Mouse (Mus musculus): Measurements from ENCODE around the gene Cnbd2.
A peak's percentile ranks its signal among the peaks of the same experiment; 100 is the strongest.

The Cnbd2 gene

GRCm38 (mm10) chr2:156313153-156313552 is 1.1 kb downstream of the Cnbd2 start:
- no peak for DNase-seq

- DNase-seq, result no peak
Observed at GRCm38 (mm10) chr2:156314811-156315210, 2.7 kb downstream of the Cnbd2 start.

DNA sequence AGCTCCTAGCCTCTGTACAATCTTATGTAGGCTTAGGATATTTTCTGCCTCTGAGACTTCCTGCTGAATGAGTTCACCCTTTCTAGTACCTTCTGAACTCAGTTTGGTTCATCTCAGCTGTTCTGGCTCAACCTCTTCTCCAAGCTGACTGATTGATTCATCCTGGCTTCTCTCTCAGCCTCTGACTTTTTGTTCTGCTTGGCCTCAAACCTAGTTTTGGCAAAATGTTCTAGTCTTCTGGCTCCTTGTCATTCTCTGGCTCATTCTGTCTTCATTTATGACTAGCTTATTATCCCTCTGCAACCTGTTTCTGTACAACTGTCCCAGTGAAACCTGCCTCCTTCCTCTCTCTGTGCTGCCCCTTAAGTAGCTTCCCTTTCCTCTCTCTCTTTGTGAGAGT is 6.4 kb downstream of the Cnbd2 start:
- DNase-seq, result no peak

DNA sequence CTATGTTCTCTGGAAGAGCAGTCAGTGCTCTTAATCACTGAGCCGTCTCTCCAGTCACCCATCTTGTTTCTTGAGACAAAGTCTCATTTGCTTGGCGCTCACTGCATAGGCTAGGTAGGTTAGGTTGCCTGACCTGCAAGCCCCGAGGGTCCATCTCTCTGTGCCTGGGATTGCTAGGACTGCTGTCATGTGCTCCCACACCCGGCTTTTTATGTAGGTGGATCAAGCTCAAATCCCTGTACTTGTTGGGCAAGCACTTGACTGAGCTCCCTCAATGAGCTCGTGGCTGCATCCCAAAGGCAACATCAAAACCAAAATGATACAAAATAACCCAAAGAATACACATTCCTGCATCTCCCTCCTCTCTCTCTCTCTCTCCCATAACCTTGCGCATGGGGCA is 9.4 kb downstream of the Cnbd2 start:
- no peak for DNase-seq

GRCm38 (mm10) chr2:156324116-156324588 is 12.1 kb downstream of the Cnbd2 start:
- DNase-seq, result no peak

GRCm38 (mm10) chr2:156324681-156325080 is 12.6 kb downstream of the Cnbd2 start:
- DNase-seq, result no peak

- no peak for DNase-seq
Observed at GRCm38 (mm10) chr2:156330681-156331080, 18.6 kb downstream of the Cnbd2 start.

- DNase-seq, result no peak
Observed at GRCm38 (mm10) chr2:156331446-156331965, 19.4 kb downstream of the Cnbd2 start.

DNA sequence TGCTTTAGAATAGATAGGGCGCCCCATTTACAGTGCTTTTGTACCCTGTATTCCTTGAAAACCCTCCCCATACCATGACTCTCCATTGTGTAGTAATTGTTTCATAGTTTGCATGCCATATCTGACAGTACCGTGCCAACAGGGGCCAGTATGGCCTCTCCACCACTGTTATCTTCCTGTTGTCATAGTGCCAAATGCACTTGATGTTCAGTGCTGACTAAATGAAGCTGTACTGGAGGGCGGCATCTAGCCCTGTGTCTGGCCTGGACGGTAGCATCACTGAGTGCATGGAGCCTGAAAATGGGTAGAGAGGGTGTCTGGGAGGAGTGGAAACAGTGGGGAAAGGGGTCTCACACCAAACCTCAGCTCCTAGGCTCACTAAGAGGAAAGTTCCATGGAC is 28.0 kb downstream of the Cnbd2 start:
- no peak for DNase-seq

- no peak for DNase-seq
Observed at GRCm38 (mm10) chr2:156344775-156345532, 32.9 kb downstream of the Cnbd2 start.

- DNase-seq, result no peak
Observed at GRCm38 (mm10) chr2:156348812-156349211, 36.7 kb downstream of the Cnbd2 start.

DNA sequence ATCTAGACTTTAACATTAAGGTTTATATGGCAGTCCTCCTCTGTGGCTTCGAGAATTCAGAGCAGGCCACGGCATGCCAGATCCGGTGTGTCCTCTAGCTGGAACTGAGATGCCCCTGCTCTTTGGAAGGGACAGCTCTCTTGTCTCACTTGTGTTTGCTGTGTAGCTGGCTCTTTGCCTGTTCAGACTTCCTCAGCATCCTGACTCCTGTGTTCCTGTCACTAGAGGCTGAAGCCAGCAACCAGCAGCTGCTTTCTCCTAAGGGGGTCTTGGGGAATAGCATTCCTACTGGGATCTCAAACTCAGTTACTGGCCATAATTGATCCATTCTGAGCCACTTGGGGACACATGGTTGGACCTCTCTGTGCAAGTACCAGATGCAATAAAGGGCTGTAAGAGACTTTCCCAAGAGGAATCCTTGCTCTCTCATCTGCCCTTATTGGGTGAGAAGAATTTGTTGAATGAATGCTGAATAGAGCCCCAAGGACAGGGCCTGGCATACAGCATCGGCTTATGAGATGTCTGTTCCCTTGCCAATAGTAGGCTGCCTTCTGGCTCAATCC is 37.3 kb downstream of the Cnbd2 start:
- DNase-seq, result no peak

DNA sequence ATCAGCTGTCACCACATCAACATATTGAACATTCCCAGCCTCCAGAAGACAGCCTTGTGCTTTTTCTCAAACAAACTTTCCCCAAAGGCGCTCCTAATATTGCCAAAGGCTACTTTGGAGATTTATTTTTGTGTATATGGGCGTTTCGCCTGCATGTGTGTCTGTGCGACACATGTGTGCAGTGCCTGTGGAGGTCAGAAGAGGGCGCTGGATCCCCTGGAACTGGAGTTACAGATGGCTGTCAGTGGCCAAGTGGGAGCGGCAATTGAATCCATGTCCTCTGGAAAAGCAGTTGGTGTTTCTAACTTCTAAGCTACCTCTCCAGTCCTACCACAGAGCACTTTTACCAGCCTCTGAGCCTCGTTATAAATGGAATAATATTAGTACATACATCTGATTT is 39.1 kb downstream of the Cnbd2 start:
- no peak for DNase-seq

GRCm38 (mm10) chr2:156352413-156353165 is 40.5 kb downstream of the Cnbd2 start:
- no peak for DNase-seq

GRCm38 (mm10) chr2:156353265-156353692 is 41.2 kb downstream of the Cnbd2 start:
- DNase-seq, result no peak

- peak; percentile 32 for DNase-seq
Observed at GRCm38 (mm10) chr2:156356031-156356430, 43.9 kb downstream of the Cnbd2 start.

- no peak for DNase-seq
Observed at GRCm38 (mm10) chr2:156368465-156368864, 56.4 kb downstream of the Cnbd2 start.

- no peak for DNase-seq
Observed at GRCm38 (mm10) chr2:156370896-156371295, 58.8 kb downstream of the Cnbd2 start.

DNA sequence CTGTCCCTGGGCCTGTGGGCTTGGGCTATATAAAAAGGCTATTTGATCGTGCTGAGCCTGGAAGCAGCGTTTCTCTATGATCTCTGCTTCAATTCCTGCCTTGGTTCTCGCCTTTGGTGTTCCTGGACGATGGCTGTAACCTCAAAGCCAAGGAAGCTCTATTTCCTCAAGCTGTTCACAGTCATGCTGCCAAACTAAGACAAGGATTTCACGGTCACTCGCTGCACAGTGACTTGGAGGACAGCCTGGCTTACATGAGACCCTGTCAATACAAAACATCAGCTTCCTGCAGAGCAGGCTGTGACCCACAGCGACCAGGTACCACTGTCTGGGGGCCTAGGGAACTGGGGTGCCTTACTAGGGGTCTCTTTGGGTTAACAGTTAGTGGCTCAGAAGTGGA is 64.9 kb downstream of the Cnbd2 start:
- no peak for DNase-seq

GRCm38 (mm10) chr2:156379929-156380328 is 67.8 kb downstream of the Cnbd2 start:
- DNase-seq, result no peak

DNA sequence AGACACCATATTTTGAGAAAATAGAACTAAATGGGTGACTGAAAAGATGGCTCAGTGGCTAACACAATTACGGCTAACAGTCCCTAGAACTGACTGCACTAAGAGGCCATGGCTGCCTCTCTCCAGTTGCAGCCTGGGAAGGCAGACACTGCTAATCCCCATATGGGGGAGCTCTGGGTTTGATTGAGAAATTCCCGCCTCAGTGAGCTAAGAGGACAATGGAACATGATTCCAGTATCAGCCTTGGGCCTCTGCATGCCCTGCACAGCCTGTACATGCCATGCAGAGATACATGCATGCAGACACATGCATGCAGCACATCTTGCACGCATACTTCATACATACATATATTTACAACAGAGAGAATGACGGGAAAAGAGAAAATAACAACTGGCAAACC is 69.3 kb downstream of the Cnbd2 start:
- DNase-seq, result no peak

GRCm38 (mm10) chr2:156392461-156393154 is 80.5 kb downstream of the Cnbd2 start:
- peak; percentile 72 for DNase-seq

Measured in right cerebral cortex, postnatal 4 days (tissue).